Mouse (Mus musculus): Measurements from ENCODE around the gene Ntn5. TPM values are rescaled to one million over a fixed set of nuclear protein-coding genes. Genes with fewer than 3 reads are reported as not detected.

Ntn5 gene
- total RNA-seq, 1 experiment from 2014 or later, result not detected

DNA sequence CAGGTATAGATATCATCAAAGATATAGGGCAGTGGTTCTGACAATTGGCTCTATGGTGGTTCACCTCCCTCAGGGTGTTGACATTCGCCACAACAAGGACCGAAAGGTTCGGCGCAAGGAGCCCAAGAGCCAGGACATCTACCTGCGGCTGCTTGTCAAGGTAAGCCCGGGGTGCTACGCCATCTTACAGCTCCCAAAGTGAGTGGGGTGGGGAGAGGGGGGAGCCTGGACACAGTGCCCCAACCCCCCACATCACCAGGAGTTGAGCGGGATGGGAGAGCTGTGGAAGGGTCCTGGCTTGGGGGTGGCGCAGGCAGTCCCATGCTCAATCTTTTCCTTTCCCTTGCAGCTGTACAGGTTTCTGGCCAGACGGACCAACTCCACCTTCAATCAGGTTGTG is 35.4 kb downstream of the Ntn5 start:
- no peak for ATAC-seq (replicated peaks; ENCODE audit: insufficient number of reproducible peaks, low FRiP score, low TSS enrichment, poor library complexity, severe bottlenecking)

DNA sequence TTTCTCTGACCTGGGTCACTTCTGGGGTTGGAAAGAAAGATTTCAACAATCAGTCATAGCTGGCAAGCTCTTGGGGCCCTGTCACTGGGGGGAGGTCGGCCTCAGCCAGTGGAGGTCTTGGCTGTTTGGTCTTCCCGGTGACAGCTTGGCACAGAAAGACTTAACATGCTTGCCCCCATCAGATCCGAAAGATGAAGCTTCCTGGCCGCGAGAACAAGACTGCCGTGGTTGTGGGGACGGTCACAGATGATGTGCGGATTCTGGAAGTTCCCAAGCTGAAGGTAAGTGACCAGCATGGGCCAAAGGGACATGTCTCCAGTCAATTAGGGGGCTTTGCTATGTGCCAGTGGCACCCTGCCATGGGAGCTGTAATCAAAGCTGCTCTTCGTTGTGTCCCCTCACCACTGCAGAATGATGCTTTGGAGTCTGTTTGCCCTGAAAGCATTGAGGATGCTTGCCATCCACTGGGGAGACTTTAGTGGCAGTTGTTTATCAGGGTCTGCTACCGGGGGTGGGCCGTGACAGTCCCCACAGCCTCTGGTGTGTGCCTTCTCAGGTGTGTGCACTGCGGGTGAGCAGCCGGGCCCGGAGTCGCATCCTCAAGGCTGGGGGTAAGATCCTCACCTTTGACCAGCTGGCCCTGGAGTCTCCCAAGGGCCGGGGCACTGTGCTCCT is 36.1 kb downstream of the Ntn5 start:
- no peak for ATAC-seq (replicated peaks; ENCODE audit: insufficient number of reproducible peaks, low FRiP score, low TSS enrichment, poor library complexity, severe bottlenecking)

DNA sequence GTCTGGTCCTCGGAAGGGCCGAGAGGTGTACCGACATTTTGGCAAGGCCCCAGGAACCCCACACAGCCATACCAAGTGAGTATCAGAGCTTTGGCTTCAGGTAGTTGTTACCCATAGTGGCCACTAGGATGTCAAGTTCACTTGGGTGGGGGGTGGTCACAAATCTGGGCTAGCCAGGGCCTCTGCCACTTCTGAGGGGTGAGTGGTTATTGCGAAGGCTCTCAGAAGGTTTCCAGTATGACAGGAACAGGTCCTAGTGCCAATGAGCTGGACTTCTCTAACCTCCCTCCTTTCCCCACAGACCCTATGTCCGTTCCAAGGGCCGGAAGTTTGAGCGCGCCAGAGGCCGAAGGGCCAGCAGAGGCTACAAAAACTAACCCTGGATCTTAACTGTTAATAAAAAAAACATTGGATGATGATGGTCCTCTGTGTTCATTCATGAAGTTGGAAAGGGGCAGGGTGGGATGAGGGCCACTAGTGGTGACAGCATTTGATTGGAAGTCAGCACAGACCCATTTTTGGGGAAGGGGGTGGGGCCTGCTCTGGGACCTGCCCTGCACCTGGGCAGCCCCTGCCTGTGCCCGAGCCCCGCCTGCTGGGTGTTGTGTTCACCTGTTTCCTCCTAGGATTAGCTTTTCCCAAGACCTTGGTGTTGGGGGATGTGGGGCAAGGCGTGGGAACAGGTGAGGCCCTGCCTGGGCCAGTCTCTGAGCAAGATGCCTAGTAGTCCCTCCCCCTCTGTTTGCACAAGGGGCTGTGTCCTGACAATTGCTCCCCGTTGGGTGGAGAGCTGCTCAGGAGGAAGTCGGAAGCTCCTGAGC is 36.8 kb downstream of the Ntn5 start, which contains the start of gene Fam83e:
TSS of gene Fam83e (plus strand) at position 800 of the 821 bp plus-strand sequence.
- no peak for ATAC-seq (replicated peaks; ENCODE audit: insufficient number of reproducible peaks, low FRiP score, low TSS enrichment, poor library complexity, severe bottlenecking)

DNA sequence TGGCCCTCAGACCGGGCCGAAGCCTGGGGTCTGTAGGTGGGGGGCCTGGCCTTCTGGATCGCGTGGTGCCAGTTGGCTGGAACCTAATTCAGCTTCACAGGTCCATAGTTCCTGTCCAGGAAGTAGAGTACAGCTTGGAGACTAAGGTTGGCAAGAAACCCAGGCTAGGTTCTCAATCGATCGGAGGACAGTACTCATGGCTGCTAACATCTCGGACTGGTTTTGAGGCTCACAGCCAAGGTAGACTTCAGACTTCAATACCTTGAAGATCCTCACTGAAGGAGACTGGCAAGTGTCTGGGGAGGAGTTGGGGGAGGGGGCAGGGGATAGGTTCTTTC is 37.4 kb downstream of the Ntn5 start:
- ATAC-seq (replicated peaks; ENCODE audit: insufficient number of reproducible peaks, low FRiP score, low TSS enrichment, poor library complexity, severe bottlenecking), result no peak

DNA sequence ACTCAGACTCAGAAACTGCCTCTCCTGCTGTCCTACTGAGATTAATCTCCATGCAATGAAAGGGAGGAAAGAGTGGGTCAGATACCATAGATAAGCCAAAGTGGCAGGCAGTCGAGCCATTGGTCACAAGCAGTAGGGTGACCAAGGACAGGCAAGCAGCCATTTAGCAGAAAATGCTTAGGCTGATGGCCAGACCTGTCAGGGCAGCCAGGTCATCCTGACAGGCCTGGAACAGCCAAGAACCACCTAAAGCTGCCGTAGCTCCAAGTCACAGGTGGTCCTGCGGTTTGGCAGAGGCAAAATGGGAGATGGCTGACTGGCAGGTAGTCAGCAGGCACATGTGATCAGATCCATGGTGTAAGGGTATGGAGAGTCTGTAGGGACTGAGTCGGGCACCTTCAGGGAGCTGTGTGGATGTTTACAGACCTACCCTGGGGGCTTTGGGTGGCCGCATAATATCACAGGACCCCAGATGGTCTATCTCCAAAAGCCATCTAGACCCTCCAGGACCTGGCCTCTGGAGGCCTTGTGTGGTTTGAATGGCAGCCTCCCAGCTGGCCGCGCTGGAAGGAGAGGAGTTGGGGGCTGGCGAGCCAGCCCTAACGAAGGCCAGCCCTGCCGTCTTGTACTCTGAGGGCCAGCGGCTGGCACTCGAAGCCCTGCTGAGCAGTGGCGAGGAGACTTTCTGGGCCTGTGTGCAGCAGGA is 38.0 kb downstream of the Ntn5 start:
- ATAC-seq (replicated peaks; ENCODE audit: insufficient number of reproducible peaks, low FRiP score, low TSS enrichment, poor library complexity, severe bottlenecking), result no peak

DNA sequence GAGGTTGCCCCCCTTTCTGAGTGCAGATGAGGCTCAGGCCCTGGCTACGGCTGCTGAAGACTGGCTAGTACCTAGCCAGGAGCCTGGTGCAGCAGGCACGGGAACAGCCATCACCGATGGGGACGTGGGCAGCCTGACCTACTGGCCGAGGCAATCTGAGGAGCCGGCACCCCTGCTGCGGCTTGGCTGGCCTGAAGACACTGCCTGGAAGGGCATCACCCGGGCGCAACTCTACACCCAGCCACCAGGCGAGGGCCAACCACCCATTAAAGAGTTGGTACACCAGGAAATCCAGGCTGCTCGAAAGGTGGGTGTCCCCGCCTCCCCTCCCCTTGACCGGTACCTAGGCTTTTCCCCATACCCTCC is 38.5 kb downstream of the Ntn5 start:
- ATAC-seq (replicated peaks; ENCODE audit: insufficient number of reproducible peaks, low FRiP score, low TSS enrichment, poor library complexity, severe bottlenecking), result no peak

DNA sequence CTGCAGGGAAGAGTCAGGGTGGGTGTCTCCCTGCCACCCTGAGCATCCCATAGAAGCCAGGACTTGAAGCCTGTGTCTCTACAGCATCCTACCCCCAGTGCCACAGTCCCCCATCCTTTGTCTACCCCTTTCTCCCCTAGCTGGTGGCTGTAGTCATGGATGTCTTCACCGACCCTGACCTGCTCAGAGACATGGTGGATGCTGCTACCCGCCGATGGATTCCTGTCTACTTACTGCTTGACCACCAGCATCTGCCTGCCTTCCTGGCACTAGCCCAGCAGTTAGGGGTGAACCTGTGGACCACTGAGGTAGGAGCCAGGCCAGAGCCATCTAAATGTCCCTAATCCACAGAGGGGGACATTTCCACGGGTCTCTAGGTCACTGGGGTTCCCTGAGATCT is 39.5 kb downstream of the Ntn5 start:
- no peak for ATAC-seq (replicated peaks; ENCODE audit: insufficient number of reproducible peaks, low FRiP score, low TSS enrichment, poor library complexity, severe bottlenecking)

DNA sequence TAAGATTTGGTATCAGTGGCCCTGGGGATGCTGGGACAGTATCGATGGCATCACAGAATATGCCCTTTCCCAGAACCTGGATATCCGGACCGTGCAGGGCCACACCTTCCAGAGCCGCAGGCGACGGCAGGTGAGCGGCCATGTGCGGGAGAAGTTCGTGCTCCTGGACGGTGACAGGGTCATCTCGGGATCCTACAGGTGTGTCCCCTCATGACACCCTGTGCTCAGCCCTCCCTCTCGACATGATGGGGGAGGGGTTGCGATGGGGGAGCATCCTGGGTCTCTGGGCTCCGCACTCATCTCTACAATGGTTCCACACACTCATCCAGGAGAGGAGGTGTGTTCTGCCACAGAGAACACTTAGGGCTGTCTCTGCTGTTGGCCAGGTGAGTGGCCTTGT is 40.0 kb downstream of the Ntn5 start:
- no peak for ATAC-seq (replicated peaks; ENCODE audit: insufficient number of reproducible peaks, low FRiP score, low TSS enrichment, poor library complexity, severe bottlenecking)

DNA sequence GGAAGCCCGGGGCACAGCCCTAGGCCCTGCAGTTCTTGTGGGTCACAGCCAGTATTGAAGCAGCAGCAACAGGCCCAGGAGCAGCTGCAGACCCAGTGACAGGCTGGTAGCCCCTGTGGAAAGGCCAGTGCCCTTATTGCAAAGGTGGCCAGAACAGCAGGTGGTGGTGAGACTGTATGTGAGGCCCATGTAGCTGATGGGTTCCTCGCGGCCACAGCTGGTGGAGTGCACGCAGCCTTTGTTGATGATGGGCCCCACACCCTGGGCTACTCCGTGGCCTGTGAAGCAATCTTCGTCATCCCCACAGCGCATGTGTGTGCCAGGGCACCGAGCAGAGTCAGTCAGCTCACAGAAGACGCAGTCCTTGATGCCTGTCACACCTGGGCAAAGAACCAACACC is 41.3 kb downstream of the Ntn5 start:
- no peak for ATAC-seq (replicated peaks; ENCODE audit: insufficient number of reproducible peaks, low FRiP score, low TSS enrichment, poor library complexity, severe bottlenecking)

DNA sequence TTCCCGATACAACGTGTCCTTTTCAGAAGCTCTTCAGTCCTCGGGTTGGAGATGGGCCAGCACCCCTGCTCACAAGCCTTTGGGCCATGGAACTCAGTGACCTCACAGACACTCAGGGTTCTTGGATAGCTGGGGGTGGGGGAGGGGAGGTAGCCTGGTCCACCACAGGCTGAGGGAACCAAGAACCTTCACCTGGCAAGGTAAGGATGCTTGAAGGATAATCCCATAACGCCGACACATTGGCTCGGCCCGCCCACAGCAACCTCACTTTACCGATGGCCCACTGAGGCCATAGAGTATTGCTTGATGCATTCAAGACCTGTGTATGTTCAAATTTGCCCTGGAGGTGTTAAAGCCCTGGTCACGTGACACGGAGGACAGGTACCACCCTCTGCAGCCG is 41.9 kb downstream of the Ntn5 start, which contains the start of gene Spaca4:
TSS of gene Spaca4 (minus strand) at position 101 of the 400 bp plus-strand sequence.
- ATAC-seq (replicated peaks; ENCODE audit: insufficient number of reproducible peaks, low FRiP score, low TSS enrichment, poor library complexity, severe bottlenecking), result no peak

DNA sequence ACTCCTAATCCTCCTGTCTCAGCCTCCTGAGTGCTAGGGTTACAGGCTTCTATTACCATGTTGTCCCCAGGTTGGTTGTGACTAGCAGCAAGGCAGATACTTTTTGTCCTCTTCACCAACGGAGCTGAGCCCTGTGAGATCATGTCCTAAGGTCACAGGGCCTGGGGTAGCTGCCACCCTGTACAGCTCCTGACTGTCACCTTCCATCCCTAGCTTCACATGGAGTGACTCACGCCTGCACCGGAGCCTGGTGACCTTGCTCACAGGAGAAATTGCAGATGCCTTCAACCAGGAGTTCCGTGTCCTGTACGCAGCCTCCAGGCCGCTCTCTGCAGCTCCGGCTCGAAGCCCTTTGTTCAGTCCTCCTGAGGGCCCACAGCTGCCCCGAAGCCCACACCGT is 42.6 kb downstream of the Ntn5 start:
- ATAC-seq (replicated peaks; ENCODE audit: insufficient number of reproducible peaks, low FRiP score, low TSS enrichment, poor library complexity, severe bottlenecking), result no peak

DNA sequence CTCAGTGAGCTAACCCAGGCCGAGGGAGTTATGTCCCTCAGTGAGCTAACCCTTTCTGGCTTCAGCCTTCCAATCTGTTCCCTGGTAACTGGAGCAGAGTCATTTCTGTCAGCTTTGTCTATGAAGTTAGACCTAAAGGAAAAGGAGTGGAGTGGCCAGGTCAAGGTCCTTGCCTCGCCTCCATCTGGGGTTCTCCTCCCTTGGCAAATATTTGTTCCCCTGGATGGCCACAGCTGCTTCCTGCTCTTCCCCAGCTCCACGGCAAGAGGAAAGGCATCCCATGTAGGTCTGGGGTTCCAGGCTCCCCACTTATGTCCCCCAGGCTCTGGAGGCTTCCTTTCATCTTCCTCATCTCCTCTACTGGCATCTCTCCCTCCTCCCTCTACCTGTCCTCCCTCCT is 43.8 kb downstream of the Ntn5 start:
- ATAC-seq (replicated peaks; ENCODE audit: insufficient number of reproducible peaks, low FRiP score, low TSS enrichment, poor library complexity, severe bottlenecking), result no peak

DNA sequence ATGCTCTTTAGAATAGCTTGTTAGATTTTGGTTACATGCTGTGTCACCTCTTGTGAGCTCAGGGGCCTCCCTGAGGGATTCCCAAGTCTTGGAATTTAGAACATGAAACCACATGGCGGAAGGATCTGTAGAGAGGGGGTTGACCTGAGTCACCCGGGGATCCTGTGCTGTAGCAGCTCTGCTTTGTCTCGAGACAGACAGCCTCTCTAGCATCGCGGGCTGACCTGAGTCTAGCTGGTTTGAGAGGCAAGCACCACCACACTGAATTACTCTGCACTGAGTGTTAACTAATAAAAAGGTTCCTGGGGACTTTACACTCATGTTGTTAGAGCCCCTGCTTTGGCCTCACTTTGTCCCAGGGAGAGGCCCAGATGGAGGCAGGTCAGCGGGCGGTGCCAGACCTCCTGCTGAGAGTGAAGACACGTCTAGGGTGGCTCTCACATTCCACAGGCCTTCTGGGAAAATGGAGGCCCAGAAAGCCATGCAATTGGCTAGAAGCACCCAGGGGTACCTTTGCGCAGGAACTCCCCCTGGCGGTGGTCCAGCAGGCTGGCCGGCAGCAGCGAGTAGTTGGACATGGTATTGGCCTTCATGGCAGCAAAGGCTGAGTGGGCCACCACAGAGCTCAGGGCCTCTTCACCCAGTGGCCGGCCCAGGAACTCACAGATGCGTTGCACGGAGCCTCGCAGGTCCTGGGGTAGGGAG is 47.1 kb downstream of the Ntn5 start:
- ATAC-seq (replicated peaks; ENCODE audit: insufficient number of reproducible peaks, low FRiP score, low TSS enrichment, poor library complexity, severe bottlenecking), result peak; percentile 36; the same call in 1 of the 2 replicates

DNA sequence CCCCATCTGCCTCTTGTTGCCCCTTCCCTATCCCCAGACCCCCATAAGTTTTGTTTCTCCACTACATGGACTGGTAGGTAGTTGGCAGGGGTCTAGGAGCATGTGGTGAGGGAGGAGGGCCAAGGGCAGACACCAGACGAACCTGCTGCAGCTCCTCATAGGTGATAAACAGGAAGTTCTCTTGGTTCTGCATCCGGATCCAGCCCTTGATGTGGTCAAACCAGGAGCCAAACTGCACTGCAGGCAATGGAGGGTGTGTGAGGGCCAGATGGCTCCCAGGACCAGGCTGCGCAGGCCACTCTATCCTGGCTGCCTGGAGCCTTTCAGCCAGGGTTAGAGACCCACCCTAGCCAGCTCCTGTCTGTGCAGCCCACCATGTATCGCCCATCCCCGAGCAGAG is 49.7 kb downstream of the Ntn5 start:
- no peak for ATAC-seq (replicated peaks; ENCODE audit: insufficient number of reproducible peaks, low FRiP score, low TSS enrichment, poor library complexity, severe bottlenecking)

DNA sequence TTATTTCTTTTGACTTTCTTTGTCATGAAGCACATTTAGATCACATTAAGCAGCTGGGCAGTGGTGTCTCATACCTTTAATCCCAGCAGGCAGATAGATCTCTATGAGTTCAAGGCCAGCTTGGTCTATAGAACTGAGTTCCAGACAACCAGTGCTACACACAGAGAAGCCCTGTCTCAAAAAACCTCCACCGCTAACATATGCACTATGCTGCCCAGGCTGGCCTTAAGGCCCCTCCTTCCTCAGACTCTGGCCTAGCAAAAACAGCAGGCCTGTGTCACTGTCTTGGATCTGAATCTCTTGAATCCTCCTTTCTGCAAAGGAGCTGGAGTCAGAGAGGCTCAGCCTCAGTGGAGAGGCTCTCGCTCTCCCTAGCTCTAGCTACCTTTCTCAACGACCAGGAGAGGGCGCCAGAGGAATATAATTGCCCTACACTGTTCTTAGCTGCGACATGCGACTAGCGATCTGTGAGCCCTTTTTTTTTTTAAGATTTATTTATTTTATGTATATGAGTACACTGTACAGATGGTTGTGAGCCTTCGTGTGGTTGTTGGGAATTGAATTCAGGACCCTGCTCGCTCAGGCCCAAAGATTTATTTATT is 55.4 kb downstream of the Ntn5 start:
- peak; percentile 71 for ATAC-seq (replicated peaks; ENCODE audit: insufficient number of reproducible peaks, low FRiP score, low TSS enrichment, poor library complexity, severe bottlenecking)

DNA sequence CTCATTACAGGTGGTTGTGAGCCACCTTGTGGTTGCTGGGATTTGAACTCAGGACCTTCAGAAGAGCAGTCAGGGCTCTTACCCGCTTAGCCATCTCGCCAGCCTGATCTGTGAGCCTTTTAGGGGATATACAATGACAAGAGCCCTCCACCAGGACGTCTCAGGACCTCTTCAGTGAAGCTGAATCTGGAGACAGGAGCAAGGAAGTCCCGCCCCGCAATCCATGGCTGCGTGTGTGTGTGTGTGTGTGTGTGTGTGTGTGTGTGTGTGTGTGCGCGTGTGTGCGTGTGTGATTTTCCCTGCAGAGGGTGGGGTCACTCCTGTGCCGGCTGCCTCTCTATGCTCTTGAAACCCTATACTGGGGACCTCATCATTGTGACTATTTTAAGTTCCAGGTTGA is 56.0 kb downstream of the Ntn5 start:
- no peak for ATAC-seq (replicated peaks; ENCODE audit: insufficient number of reproducible peaks, low FRiP score, low TSS enrichment, poor library complexity, severe bottlenecking)

DNA sequence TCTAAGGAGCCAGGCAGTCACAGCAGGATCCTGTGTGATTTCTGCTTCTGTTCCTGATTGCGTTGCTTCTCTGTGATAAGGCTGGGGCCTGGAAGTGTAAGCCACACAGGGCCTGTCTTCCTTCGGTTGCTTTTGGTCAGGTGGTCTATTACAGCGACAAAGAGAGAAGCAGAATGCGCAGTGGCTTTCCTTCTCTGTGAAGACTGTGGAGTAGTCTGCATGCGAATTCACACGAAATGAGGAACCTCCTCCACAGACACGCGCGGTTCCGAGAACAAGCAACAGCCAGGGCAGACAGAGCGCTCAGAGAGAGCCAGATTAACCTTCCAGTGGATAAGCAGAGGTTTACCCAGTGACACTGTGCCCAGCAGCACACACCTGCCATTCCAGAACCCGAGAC is 57.5 kb downstream of the Ntn5 start:
- ATAC-seq (replicated peaks; ENCODE audit: insufficient number of reproducible peaks, low FRiP score, low TSS enrichment, poor library complexity, severe bottlenecking), result peak; percentile 40

DNA sequence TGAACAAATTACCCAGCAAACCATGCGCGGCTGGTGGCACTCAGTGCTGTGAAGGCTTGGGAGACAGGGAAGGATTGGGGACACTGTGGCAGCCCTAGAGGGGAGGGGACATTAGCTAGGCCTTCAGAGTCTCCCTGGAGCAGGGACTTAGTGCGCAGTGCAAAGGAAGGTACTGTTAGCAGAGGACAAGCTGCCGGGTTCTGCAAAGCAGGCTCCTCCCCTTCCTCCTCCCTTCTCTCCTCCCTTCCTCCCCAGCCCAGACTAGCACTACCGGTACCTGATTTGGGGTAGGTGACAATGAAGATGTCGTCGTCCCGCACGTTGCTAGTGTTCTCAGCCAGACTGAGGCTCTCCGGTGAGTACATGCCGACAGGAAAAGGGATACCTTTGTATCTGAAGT is 58.0 kb downstream of the Ntn5 start:
- ATAC-seq (replicated peaks; ENCODE audit: insufficient number of reproducible peaks, low FRiP score, low TSS enrichment, poor library complexity, severe bottlenecking), result peak; percentile 69

DNA sequence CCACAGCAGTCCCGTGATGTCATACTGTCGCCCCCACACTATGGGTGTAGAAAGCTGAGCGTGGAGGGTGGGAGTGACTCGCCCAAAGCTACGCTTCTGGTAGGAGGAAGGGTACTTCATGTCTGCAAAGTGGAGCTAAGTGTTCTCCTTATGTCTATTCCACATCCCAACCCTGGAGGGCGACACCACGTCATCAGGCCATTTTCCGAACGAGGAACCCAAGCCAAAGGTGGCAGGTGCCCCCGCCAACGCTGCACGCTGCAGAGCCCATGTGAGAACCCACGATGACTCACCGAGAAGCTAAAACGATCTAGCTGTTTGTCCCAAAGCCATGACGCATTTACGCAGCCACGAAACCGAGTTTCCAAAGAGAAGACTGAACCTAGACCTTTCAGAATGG is 58.5 kb downstream of the Ntn5 start:
- peak; percentile 54 for ATAC-seq (replicated peaks; ENCODE audit: insufficient number of reproducible peaks, low FRiP score, low TSS enrichment, poor library complexity, severe bottlenecking)

All from monocyte, adult 5-6 weeks (primary cell).